Comparison of ENCODE assay signal across 10 mouse cellular contexts in the genomic region with DNA sequence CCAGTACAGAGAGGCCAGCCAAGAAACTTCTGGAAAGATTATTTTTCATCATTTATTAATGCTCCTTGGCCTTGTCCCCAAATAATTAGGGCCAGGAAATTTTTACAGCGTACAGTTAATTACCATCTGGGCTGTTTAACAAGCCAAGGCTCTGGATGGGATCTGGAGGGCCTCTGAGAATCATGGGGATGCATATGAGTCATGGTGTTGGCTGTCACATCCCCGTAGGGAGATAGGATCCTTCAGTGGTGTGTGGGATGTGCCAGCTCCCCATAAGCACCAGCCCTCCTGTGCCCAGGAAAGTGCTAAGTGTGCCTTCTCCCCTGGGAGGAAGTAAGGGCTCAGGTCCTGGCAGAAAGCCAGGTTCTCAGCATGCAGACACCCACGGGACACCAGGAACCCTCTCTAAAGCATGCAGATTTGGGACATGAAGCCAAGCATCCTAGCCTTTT.
DNase-seq lines count a peak whose midpoint lies in the region; ATAC-seq lines count a peak whose summit lies in the region.
"Had no signal": no experiment of that assay in that cellular context is flagged by ENCODE, and none has a peak within 500 bp of the region (broad histone marks: within the 10 kb centered on the region; RNA-seq: fewer than 3 reads in every experiment).

No protein-coding gene starts in this region.

- 64% methylated on average over 3 of the region's 3 CpGs for WGBS in intestine, embryonic 16.5 days
- 70% methylated on average over 3 of the region's 3 CpGs for WGBS in hindbrain, embryonic 14.5 days

- ATAC-seq in intestine, embryonic 16.5 days = peak; percentile 53; the same call in 1 of the 2 replicates
- no peak for ATAC-seq in hindbrain, embryonic 14.5 days (ENCODE audit: low FRiP score)
- ATAC-seq in activated CD4-positive, CD25-positive, alpha-beta regulatory T cell, adult 4 months = no peak

- no peaks in the 10 kb centered on the region for H3K36me3 ChIP-seq in intestine, embryonic 16.5 days (ENCODE audit: control insufficient read depth, insufficient read depth, low read length)
- no peaks in the 10 kb centered on the region for H3K36me3 ChIP-seq in hindbrain, embryonic 14.5 days (replicated peaks; ENCODE audit: control insufficient read depth, insufficient read depth)
- H3K36me3 ChIP-seq: embryonic facial prominence, embryonic 13.5 days; limb, embryonic 12.5 days had no signal

- DNase-seq in layer of hippocampus, adult 11-12 months (ENCODE audit: low spot score) = peak; percentile 42
- no peak for DNase-seq in layer of hippocampus, postnatal 25 days (ENCODE audit: extremely low spot score in 1 of 2, low spot score in 1 of 2)
- DNase-seq in cerebellum, postnatal 14 days = peak; percentile 21 to 49
- DNase-seq in left cerebral cortex, postnatal 36 days (ENCODE audit: low spot score in 2 of 2) = peak; percentile 42 to 61
- DNase-seq in natural killer cell, adult 2 months (ENCODE audit: low spot score in 2 of 2) = no peak
- no peak for DNase-seq in hindbrain, embryonic 14.5 days (ENCODE audit: low spot score)

- no peaks in the 10 kb centered on the region for H3K27me3 ChIP-seq in intestine, embryonic 16.5 days (replicated peaks; ENCODE audit: control insufficient read depth, insufficient read depth, low read length)
- no peaks in the 10 kb centered on the region for H3K27me3 ChIP-seq in hindbrain, embryonic 14.5 days (ENCODE audit: control insufficient read depth, insufficient read depth, low read length)
- H3K27me3 ChIP-seq: embryonic facial prominence, embryonic 13.5 days; limb, embryonic 12.5 days had no signal

- no peaks in the 10 kb centered on the region for H3K9me3 ChIP-seq in intestine, embryonic 16.5 days (ENCODE audit: control insufficient read depth, low read length)
- no peaks in the 10 kb centered on the region for H3K9me3 ChIP-seq in hindbrain, embryonic 14.5 days (ENCODE audit: control insufficient read depth, low read length)
- H3K9me3 ChIP-seq: embryonic facial prominence, embryonic 13.5 days; limb, embryonic 12.5 days had no signal

- no peak overlapping the region for H3K4me3 ChIP-seq in intestine, embryonic 16.5 days (ENCODE audit: low read length)
- H3K4me3 ChIP-seq in hindbrain, embryonic 14.5 days (replicated peaks; ENCODE audit: low read length) = no peak overlapping the region
- H3K4me3 ChIP-seq: embryonic facial prominence, embryonic 13.5 days; limb, embryonic 12.5 days had no signal

- H3K27ac ChIP-seq in intestine, embryonic 16.5 days (ENCODE audit: low read length) = no peak overlapping the region
- no peak overlapping the region for H3K27ac ChIP-seq in hindbrain, embryonic 14.5 days
- H3K27ac ChIP-seq: embryonic facial prominence, embryonic 13.5 days; limb, embryonic 12.5 days had no signal

- intact Hi-C loops in left cerebral cortex, postnatal 36 days (cut with DNase I) = no loop called here

- no peak overlapping the region for H3K9ac ChIP-seq in intestine, embryonic 16.5 days (ENCODE audit: low read depth, low read length)
- H3K9ac ChIP-seq in hindbrain, embryonic 14.5 days = no peak overlapping the region
- H3K9ac ChIP-seq: embryonic facial prominence, embryonic 13.5 days; limb, embryonic 12.5 days had no signal

- H3K4me1 ChIP-seq in intestine, embryonic 16.5 days (ENCODE audit: control insufficient read depth, insufficient read depth, low read length) = no peaks in the 10 kb centered on the region
- H3K4me1 ChIP-seq in hindbrain, embryonic 14.5 days (replicated peaks; ENCODE audit: control insufficient read depth, insufficient read depth, low read length) = no peaks in the 10 kb centered on the region
- H3K4me1 ChIP-seq: embryonic facial prominence, embryonic 13.5 days; limb, embryonic 12.5 days had no signal

- H3K4me2 ChIP-seq in intestine, embryonic 16.5 days (ENCODE audit: low read depth, low read length) = no peak overlapping the region
- H3K4me2 ChIP-seq in hindbrain, embryonic 14.5 days (replicated peaks) = no peak overlapping the region
- H3K4me2 ChIP-seq: embryonic facial prominence, embryonic 13.5 days; limb, embryonic 12.5 days had no signal

Comparison
In these comparisons a context has a peak if more than half of its experiments do, and no peak if none do; other contexts are left out.
1. DNase-seq: peak in layer of hippocampus, adult 11-12 months (single experiment), cerebellum, postnatal 14 days (2 of 2) and left cerebral cortex, postnatal 36 days (2 of 2); none in layer of hippocampus, postnatal 25 days (0 of 2), natural killer cell, adult 2 months (0 of 2) and hindbrain, embryonic 14.5 days (single experiment).